Mouse (Mus musculus) A20 (cell line): ENCODE measurements around the gene Fhad1.

Source experiments
- DNase-seq: peaks from one replicate; pipeline ENCODE4 v3.0.0-alpha.2; 2011; ENCODE audit warnings: low read depth, low spot score

The Fhad1 gene

DNA sequence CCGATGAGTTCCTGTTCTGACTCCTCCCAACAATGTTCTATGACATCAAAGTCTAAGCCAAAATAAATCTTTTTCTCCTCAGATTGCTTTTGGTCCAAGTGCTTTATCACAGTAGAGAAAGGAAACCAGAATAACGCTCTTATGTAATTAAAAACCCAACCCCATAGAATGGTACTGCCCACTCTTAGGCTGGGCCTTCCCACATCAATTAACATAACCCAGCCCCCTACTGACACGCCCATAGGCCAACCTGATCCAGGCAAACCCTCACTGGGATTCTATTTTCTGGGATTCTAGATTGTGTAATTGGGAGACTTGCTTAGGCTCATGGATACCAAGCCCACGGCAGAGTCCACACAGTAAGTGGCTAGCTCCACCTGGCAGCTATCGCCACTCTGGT is 149.9 kb downstream of the Fhad1 start:
- no peak for DNase-seq

DNA sequence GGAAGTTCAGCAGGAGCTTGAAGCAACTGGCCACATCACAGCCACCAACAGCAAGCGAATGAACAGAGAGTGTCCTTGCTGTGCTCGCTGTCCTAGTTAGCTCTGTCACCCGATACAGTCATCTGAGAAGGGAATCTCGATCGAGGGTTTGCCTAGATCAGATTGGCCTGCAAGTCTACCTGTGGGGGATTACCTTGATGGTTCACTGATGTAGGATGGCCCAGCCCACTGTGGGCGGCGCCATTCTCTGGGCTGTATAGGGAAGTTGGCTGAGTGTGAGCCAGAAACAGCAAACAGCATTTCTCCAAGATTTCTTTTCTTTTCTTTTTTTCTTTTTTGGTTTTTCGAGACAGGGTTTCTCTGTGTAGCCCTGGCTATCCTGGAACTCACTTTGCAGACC is 150.4 kb downstream of the Fhad1 start:
- DNase-seq = no peak

DNA sequence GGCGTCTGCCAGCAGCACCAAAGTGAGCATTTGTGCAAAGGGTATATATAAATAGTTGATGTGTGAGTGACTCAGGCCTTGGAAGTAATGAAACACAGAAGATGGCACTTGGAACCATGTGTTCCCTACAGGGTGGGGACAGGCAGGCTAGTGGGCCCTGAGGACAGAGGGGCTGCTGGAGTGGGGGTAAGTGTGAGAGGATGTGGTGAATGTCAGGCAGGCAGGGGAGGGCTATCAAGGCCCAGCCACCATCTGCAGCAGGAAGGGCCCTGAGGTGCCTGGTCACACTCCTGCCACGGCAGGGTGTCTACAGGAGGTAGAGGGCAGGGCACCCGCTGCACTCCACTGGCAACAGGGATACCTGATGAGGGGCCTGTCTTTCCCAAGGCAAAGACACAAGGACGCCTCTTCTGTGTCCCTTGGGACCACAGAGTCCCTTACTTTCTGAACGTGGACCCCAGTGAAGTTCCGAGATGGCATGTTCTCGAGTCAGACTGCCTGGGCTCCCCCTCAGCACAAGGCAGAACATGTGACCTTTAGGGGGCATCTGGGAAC is 151.1 kb downstream of the Fhad1 start:
- DNase-seq = no peak

DNA sequence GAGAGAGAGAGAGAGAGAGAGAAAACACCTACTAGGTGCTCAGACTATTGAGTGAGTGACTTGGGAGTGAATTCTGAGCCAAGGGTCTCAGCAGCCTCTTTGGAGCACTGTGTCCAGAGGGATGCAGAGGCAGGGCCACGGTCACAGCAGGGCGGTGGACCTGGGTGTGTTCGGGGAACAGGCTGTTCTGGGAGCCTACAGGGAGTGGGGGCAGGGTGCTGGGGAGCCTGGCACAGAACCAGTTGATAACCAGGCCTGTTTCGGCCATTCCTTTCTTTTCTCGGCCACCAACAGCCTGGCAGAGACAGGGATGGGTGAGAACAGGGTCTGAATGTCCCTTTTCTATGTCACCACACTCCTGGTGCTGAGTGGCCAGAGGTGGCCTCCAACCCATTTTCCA is 152.0 kb downstream of the Fhad1 start:
- no peak for DNase-seq

DNA sequence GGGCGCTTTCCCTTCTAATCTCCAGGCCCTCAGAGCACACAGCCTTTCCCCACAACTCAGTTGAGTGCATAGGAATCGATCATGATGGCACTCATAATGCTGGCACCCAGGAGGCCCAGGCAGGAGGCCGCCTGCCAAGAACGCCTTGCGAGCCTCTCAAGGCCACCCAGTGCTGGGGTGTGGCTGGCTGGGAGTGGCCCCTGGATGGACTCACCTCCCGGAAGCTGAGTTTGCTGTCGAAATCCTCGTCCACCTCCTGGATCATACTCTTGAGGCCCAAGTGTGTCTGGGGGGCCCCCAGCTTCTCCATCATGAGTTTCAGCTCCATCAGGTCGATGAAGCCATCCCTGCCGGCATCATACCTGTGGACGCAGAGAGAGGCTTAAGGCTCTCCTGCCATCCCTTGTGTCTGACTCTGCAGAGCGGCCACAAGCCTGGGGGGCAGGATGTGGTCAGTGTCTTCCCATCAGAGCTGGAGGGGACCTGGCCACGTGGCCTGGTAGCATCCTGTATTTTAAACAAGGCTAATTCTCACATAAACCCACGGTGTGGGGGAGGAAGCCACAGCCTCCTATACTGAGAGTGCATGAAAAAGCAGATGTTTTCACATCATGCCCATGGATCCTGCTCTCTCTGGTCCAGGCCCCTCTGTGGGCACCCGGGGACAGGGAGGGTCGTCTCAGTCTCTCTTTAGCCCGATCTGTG is 153.1 kb downstream of the Fhad1 start:
- no peak for DNase-seq

DNA sequence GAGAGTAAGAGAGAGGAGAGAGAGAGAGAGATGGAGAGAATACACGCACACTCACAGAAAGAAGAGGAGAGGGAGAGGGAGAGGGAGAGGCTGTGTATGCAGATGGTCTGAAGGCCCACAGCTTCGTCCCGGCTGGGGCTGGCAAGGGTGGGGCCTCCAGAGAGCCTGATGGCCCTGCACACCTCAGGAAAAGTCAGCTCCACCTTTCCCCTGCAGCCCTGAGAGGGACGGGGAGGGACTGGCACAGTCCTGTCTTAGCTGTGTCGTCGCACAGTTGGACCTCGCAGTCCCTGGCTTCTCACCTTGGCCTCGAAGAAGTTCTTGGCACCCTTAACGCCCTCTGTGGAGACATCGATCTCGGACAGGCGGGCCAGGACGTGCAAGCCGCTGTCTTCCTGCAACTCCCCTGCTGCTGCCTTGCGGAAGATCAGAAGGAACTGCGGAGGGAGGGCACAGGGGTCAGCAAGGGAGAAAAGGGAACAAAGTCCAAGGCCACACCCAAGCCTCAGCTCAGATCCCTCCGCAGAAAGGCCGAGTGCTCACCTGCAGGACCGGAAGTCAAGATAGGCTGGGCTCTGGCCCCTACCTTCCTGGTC is 154.5 kb downstream of the Fhad1 start:
- no peak for DNase-seq

DNA sequence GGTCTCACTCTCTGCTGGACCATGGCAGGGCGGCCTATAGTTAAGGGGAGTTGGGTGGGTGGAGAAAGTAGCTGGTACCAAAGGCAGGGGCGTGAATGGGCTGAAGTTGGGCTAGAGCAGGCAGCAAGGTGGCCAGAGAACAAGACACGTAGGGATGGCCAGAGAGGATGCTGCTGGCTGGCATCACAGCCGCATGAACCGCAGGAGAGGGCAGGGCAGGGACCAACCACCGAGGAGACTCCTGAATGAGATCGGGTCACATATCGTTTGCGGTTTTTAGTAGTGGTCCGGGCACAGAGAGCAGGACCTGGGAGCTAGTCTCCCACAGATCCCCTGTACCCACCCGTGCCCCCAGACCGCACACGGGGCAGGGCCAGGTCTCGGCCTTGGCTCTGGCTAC is 155.5 kb downstream of the Fhad1 start:
- DNase-seq = no peak

DNA sequence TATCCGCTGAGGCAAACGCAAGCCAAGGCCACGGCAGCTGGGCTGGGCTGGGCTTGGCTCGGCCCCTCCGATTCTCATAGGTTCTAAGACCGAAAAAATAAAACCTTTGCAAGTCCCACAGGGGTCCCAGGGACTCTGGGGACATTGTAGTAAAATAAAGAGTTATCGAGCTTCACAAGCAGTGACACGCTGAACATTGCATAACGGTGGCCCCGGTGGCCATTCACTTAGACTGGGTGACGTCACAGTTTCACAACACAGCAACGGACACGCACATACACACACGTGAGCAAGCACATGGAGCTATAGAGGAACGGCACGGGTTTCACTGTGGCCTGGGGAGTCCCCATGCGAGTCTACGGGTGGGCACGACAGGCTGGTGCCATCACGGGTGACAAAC is 156.4 kb downstream of the Fhad1 start:
- no peak for DNase-seq

DNA sequence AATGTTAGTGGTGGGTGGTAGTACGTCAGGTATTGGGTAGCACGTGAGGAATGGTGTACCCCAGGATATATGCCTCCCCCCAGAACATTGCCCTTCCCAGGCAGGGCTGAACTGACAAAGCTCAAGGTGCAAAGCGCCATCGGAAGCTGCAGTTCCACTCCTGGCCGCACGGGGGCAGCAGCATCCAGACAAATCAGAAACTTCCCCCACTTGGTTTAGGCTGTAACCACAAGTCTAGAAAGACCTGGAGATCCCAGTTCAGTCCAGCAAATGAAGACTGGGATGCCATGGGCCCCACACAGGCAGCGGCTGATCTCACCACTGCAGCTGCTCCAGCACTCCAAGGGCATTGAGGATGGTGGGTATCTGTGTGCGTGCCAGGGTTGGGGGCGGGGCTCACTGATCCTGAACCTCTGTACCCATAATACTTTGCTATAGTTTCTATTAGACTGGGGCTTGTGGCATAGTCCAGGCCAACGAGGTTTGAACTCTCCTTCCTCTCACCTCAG is 157.4 kb downstream of the Fhad1 start:
- peak; percentile 63 for DNase-seq

DNA sequence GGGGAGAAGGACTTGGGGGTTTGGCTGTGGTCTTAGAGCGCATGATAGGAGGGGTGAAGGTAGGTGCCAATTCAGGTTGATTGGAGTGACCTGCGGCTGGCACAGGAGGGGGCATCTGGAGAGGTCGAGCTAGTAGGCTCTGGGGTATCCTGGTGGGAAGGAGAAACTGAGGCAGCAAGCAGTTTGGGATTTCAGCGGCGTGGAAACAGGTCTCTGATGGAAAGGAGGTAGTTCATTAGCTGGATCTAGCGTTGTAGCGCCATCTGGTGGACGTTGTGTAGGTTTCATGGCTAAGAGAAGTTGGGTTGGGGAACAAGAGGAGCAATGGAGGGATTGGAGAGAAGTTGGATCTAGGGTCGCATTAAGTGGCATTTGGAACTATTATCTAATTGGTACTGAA is 161.4 kb downstream of the Fhad1 start:
- DNase-seq = peak; percentile 47

DNA sequence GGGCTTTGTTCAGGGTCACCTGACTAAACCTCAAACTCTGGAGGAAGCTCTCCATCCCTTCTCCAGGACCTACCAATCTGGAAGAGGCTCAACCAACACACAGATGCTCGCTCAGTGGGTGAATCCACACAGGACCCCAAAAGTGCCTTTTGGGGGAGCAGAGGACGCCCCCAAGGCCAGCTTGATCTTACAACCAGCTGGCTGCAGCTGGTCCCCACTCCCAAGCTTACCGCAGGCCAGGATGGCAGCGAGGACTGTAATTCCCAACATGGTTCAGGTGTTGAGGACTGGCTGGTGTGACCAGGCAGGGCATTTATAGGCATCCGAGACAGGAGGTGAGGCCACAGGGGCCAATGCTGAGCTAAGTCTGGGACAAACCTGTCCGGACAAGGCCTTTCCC is 168.9 kb downstream of the Fhad1 start, which contains the start of gene Ctrc:
TSS of gene Ctrc (minus strand) at position 361 of the 400 bp plus-strand sequence.
- DNase-seq = no peak
